Mouse (Mus musculus): ENCODE data around the gene Vsig2. TPM values are rescaled to one million over a fixed set of nuclear protein-coding genes. Genes with fewer than 3 reads are reported as not detected.

Vsig2 gene
- total RNA-seq (2021), result 1 to 10 TPM; 4.0 to 4.7 TPM

DNA sequence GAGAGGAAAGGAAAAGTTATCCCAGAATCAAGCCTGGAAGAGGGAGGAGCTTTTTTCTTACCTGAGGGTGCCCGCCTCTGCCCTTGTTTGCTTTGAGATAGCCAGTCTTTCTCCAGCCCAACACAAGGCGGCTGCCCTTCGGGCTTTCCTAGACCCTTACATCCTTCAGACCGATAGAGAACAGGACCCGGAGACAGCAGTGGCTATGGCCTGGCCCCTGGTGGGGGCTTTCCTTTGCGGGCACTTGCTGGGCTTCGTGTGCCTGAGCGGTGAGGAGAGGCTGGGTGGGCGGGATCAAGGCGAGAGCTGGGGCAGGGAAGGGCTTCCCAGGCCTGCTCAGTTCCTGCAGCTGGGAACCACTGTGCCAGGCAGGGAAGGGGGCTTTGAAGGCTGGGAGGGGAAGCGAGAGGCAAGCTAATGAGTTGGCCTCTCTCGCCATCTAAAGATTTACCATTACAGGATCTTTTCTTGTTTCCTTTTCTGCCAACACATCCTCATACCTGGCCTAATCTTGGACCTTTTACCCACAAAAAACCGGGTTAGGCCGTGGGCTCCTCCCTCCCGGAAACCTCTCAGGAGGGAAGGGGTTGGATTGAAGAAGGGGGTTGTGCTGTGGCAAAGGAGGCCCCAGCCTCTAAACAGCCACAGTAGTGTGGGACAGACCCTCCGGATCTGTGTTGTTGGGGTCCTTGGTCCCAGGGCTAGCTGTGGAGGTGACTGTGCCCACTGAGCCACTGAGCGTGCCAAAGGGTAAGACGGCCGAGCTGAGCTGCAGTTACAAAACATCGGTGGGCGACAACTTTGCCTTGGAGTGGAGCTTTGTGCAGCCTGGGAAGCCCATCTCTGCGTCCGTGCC, at the start of gene Vsig2:
Gene Vsig2, plus strand, starts transcription at position 86 of the 856 bp plus-strand sequence.
- no peak for DNase-seq
- intact Hi-C loops (cut with DNase I), result no loop called here

DNA sequence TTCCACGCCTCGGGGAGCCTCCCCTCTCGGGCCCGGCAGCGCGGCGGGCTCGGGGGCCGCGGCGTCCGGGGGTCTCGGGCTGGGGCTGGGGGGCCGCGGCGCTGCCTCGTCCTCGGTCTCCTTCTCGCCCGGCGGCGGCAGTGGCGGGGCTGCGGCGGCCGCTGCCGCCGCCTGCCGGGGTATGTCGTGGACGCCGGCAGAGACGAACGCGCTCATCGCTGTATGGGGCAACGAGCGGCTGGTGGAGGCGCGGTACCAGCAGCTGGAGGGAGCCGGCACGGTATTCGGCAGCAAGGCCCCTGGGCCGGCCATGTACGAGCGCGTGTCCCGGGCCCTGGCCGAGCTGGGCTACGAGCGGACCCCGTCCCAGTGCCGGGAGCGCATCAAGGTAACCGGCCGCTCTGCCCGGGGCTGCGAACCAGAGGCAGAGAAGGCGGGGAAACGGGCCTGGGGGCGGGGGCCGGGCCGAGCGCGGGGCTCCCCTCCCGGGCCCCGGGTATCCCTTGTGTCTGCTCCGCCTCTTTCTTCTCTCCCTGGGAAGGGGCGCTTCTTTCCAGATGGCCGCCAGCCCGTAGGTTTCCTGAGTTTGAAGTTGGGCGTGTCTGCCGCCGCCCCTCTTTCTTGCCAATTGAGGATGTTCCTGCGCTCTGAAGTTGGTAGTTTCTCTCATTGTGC, 49.5 kb upstream of the Vsig2 start:
- peak; percentile 35 to 42 for DNase-seq
- intact Hi-C loops (cut with DNase I), result loop anchor here (2.0 kb wide), 1 partner anchor 37 kb away; no protein-coding TSS in a partner anchor

DNA sequence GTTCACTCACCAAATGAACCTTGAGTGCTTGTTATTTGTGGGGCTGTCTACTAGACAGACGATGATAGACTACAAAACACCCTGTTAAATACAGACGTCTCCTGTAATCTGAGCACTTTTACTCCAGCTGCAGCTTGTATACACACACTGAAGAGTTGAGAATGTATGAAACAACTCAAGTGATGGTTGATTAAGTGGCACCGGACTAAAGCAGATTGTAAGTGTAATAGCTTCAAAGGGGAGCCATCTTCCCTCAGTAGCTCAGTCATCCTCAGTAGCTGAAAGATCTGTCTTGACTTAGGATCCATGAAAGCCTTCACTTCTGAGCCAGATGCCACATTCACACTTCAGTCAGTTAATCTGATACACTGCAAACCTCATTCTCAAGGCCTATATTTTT, 43.3 kb upstream of the Vsig2 start:
- no peak for DNase-seq
- intact Hi-C loops (cut with DNase I), result no loop called here

DNA sequence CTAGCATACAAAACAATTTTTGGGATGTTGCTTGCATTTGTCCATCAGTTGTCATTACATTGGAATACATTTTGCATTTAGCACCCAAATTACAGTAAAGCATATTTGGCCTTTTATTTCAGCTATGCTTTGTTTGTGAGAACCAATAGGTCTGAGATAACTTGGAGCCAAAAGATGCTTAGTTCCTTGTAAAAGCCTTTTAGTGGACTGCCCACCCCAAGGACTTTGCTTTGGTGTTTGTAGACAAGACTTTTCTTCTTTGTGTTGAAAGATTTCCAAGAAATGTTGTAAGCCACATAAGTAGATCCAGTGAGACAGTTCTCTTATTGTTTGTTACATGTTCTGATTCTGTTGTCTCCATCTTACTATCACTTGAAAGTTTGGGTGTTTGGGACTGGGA, 42.7 kb upstream of the Vsig2 start:
- DNase-seq, result no peak
- intact Hi-C loops (cut with DNase I), result no loop called here

DNA sequence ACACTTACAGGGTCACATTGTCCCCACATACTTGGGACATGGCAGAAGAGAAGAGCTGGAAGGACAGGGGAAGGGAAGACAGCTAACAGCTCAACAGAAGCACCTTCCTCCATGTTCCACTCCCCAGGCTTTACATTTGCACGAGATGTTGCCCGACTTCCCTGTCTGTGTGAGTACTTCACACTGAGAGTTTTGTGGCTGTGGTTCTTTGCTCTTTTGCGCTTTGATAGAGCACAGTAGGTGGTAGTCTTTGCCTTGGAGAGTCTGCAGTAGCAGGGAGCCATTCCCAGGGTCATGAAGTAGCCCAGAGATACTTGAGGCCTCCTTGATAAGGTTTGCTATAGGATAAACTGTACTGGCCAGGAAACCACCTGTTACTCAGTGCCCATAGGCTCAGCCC, 38.9 kb upstream of the Vsig2 start:
- intact Hi-C loops (cut with DNase I), result no loop called here
- no peak for DNase-seq

DNA sequence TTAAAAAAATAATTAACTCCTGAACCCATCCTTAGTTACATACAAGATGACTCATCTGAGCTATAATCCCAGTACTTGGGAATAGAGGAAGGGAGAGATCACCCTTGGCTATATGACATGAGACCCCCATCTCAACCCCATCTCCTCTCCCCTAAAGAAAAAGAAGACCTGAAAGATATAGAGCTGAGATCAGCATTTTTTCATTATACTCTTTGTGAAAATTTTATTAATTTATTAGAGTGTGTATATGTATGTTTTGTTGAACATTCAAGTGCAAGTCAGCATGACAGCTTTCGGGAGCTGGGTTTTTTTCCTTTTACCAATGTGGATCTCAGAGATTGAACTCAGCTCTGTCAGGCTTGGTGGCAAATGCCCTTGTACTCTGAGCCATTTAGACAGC, 37.9 kb upstream of the Vsig2 start:
- intact Hi-C loops (cut with DNase I), result no loop called here
- no peak for DNase-seq

DNA sequence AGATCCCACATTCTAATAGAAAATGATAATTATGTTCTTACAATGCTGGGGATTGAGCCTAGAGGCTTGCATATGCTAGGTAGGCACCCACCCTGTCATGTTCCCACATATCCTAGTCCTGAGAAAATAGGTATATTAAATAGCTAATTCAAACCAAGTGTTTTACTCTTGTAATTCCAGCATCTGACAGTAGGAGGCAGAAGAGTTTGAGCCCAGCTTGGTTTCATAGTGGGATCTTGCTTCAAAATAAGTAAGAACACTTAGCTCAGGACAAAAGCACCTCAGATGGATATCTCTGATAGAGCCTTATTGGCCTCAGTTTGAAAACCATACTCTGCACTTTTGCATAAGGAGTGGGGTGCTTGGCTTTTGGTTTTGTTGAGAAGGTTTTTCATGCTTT, 34.7 kb upstream of the Vsig2 start:
- no peak for DNase-seq
- intact Hi-C loops (cut with DNase I), result no loop called here

DNA sequence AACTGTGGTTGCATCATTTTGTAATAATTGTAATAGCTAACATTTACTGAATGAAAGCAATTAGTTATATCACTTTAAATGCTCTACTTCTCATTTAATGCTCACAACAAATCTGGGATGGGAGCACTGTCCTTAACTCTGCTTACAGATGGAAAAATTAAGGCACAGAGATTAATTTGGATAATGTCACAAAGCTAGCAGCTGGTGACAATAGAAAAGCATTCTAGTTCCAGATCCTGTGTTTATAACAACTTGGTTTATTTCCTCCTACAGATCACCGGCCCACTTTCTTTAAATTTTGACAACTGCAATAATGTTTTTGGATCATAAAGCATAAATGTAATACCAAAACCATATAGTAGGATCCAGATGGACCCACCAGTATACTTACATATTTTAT, 33.0 kb upstream of the Vsig2 start:
- DNase-seq, result no peak
- intact Hi-C loops (cut with DNase I), result no loop called here

DNA sequence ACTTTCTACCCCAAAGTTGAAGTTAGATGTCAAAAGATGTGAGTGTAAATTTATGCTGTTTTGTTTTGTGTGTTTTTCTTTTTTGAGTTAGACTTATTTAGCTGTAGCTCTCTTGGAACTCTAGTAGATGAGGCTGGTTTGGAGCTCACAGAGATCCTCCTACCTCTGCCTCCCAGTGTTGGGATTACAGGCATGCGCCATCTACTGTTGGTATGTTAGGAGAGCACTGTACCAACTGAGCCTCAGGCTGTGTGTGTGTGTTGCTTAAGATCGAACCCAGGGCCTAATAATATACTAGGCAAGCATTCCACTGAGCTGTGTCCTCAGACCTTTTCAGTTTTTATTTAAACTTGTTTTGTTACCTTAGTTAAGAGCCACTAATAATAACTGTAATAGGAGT, 27.0 kb upstream of the Vsig2 start:
- no peak for DNase-seq
- intact Hi-C loops (cut with DNase I), result loop anchor here (5.0 kb wide), 1 partner anchor 50 kb away; no protein-coding TSS in a partner anchor

DNA sequence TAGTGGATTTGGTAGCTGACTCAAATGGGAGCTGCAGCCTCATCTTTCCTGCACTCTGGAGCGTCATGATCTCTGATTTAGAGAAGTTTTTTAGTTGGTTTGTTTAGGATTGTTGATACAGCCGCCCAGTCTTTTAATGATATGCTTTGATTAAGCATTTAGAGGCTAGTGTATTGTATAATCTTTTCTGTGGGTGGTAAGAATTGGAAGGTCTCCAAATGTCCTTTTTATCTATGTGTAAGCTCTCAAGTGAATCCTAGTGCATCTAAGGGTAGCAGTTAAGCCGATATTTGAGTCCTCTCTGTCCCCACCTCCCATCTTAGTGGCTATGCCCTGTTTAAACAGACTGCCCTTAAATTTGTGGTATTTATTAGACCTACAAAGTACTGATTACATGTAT, 24.6 kb upstream of the Vsig2 start:
- intact Hi-C loops (cut with DNase I), result loop anchor here (5.0 kb wide), 1 partner anchor 52 kb away; no protein-coding TSS in a partner anchor
- no peak for DNase-seq

DNA sequence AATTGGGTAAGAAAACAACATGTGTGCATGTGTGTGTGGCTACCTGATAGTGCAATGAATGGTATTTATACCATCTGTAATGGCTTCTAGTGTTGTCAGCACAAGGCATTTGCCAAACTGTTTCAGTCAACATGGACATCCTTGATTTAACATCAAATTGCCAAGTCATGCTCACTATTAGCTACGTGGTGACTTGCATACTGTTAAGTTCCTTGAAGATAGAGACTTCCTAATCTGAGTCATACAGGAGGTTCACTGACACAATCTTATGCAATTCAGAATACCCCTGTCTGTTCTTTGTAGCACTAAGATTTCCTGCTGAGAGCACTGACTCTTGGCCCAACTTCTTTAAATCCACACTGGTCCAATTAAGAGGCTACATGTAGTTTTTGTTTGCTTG, 21.6 kb upstream of the Vsig2 start:
- intact Hi-C loops (cut with DNase I), result no loop called here

DNA sequence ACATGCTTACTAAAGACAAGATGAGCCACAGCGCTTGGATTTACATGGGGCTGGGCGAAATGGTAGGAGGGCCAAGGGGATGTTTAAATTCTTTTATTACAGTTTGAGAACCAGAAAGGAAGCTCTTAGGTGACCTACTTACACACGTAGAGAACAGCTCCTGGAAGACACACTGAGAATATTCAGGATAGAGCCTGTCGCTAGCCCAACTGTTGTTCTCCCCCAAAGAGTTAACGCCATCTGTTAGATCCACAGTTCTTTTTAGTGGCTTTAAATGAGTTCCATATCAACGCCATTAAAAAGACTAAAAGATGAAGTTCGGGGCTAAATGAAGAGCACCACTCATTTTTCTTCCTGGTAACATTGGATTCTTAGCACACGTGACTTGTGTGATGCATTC, 20.1 kb upstream of the Vsig2 start:
- DNase-seq, result no peak

More for the DNA sequence above, 21.6 kb upstream of the Vsig2 start:
- no peak for DNase-seq

DNA sequence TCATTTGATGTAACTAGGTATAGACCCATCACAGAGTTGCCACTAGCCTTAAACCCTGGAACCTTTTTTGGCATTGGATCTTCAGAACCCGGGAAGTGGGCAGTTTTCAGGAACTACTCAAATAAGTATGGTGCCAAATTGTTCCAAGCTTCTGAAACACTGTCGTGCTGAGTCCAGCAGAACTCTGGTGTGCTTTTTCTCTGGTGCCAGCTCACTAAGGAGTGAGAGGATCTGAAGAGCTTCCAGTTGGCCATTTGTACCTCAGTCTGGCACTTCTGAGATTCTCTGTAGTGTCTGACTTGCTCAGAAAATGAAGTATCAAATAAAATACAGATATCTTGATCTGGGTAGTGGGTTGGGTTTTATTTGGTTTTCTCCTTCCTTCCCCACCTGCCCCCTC, 19.1 kb upstream of the Vsig2 start:
- intact Hi-C loops (cut with DNase I), result no loop called here
- no peak for DNase-seq

More for the DNA sequence above, 20.1 kb upstream of the Vsig2 start:
- intact Hi-C loops (cut with DNase I), result no loop called here

DNA sequence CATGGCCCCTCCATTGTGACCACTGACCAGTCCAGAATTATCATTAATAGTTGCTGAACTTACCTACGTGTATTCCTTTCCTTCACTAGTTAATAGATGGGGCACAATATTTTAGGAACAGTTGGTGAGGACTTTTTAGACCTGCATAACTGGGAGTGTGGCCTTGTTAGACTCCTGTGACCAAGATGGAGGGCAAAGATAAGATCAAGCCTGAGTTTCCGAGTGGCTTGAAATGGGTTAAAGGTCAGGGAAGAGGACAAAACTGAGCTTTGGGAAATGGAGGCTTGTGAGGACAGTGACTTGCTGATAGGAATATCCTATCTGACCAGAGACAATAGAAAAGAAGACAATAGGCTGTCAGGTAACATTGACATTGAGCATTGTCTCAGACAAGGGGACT, 13.6 kb upstream of the Vsig2 start:
- intact Hi-C loops (cut with DNase I), result loop anchor here (5.0 kb wide), 1 partner anchor 63 kb away; no protein-coding TSS in a partner anchor
- DNase-seq, result no peak

DNA sequence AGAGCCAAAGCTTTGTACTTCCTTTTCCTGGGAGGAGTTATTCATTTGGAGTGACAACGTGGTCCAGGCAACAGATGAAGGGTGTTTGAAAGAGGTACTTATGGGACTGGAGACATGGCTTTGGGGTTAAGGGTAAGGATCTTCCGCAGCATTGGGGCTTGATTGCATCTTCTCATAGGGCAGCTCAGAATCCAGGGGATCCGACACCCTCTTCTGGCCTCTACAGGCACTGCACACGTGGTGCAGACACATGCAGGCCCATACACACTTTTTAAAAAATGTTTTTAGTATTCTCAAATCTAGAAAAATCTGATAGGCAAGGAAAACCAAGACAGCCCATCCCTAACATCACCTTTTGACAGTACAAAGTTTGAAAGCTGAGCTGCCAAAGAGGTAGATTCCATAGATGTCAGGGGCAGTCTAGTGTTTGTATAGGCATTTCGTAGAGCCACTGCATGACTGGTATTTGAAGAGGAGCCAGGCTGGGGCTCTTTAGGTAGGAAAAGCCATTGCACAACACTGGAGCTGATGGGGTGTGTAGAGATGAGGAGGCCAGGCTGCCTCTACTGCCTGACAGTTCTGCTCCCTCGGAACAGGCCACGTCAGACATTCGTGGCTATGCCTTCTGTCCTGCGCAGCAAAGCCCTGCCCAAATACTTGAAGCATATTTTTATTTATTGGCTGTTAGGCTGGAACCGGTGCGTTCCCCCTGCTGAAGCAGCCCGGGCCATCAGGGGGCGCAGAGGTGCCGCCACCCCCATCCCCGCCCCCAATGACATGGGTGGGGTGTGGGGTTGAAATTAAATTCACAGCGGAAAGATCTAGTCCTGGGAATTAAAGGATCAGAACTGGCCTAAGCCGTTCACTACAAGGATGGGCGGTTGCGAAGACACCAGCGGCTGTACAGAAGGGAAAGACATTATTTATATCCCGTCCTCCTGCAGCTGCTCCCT, 12.3 kb upstream of the Vsig2 start:
- peak; percentile 55 to 61 for DNase-seq
- intact Hi-C loops (cut with DNase I), result loop anchor here (2.0 to 5.0 kb wide), 2 partner anchors 38 to 64 kb away; partner anchors contain the start of gene Msantd2

DNA sequence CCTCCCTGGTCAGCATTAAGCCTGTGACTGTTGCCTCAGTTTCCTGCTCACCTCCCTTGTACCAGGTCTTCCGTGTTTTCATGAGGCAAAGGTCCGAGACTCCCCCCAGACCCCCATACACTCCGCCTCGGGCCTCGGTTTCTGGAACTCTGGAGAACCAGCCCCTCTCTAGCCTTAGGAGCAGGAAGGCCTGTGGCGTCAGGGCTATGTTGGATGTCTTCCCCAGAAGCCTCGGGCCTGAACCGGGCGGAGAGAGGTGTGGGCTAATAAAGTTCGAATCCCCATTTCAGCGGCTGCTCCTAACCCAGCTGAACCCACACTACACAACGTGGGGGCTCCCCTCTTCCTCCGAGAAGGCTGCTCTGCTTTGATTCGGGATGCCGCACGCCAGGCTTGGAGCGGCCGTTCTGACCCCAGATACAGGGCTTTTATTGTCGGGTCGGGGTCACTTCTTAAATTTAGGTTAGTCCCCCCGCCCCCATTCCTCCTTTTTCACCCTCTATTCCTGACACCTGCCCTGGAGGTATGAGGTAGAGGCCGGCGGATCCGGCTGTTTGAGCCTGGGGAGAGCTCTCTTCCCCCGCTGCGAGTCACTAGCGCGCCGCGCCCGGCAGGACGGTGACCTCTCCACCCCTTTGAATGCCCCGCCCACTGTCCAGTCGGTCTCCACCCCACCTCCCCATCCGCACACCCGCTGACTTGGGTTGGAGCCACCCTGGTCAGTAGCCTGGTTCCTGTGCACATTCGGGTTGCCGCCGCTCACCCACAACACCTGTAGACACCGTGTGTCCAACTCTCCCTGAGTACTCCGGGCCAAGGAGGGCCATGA, 11.4 kb upstream of the Vsig2 start, which contains the start of gene Esam:
Gene Esam, plus strand, starts transcription at position 683 of the 829 bp plus-strand sequence.
- intact Hi-C loops (cut with DNase I), result loop anchor here (1.0 to 5.0 kb wide), 3 partner anchors 39 to 86 kb away; partner anchors contain the start of genes Msantd2 and Spa17
- DNase-seq, result peak; percentile 82

DNA sequence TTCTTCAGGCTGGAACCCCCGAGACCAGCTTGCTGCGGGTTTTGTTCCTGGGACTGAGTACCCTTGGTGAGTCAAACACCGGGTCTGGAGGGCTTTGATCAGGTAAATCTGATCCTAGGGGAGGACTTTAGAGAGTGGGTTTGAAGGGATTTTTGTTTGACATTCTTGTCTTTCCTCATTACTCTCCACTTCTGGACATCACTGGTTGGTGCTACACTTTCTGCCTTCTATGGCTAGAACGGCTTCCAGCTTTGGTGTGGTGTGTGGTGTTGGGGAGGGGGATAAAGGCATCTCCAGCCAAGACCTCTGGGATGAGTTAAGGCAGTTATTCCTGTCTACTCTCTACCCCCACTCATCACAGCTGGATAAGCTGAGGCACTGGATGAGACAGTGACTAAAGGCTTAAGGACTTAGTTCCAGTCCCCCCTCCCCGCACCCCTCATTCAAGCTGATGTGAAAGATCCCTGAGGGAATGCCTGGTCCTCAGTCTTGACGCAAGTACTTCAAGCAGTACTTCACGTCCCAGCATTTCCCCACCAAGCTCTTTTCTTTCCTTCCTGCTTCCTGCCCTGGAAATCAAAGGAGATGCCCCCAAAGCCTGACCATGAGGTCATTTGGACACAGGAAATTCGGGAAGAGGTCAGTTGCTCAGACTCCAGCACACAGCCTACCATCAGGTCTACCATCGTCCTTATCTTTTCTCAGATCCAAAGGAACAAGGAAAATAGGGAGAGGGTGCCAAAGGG, 10.7 kb upstream of the Vsig2 start:
- intact Hi-C loops (cut with DNase I), result loop anchor here (1.0 to 5.0 kb wide), 2 partner anchors 66 to 85 kb away; partner anchors contain the start of gene Spa17
- DNase-seq, result peak; percentile 32 to 44

DNA sequence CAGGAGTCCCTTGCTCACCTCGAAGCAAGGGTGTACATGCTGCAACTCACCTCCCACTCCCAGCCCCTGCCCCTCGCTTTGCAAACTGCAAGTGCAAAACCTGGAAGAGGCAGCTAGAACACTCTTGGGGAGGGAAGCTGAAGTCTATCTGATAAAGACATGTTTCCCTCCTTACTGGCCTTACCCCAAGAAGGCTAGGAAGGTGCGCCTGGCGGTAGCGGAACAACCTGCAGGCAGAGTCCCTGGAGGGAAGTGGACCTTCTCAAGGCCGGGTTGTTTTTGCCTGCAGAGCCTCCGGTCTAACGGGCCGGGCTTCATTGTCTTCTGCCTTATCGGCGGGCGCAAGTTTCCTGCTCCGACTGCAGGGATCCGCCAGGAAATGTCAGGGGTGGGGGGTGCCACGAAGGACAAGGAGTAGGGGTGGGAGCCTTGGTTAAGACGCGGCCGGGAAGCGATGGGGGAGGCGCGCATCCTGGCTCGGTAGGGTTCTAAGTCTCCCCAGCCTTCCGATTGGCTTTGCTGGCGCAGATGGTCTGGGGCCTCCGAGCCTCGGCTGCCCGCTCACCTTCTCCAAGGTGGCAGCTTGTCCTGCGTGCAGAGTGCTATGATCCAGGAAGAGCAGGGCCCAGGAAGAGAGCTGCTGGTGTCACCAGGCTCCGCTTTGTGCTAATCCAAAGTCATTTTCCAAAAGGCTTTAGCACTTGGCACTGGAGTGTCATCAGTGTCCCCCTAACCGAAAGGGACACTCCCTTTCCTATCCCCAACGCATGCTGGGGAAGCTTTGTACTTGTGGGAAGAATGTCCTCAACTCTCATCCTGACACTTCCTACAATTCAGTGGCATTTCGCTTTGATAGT, 8.8 kb upstream of the Vsig2 start:
- peak; percentile 73 to 75 for DNase-seq
- intact Hi-C loops (cut with DNase I), result loop anchor here (1.0 kb wide), 2 partner anchors 14 to 129 kb away; partner anchors contain the start of gene Robo4

Measured in heart, postnatal 36 days (tissue).